Mouse (Mus musculus): Measurements from ENCODE around the gene Mrgpra6.

Gene Mrgpra6

DNA sequence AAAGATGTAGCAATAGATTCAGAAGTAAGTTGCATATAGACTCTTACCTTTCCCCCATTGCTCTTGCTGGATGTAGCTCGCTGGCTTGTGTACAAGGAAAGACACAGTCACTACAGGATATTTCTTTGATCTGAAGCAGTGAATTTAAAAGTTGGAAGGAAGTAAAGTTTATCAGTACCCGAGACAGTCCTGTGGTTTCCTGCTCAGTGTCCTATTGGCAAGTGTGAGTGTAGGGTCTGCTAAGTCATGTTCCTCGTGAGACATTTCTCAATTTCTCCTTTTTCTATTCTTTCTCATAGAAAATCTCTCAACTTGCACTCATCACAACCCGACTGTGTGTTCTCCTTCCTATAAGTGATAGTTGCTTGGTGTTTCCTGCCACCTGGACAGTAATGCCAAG is at the start of gene Mrgpra6:
Mrgpra6 (minus strand) TSS at position 91 of the 400 bp plus-strand sequence.
- no peak for DNase-seq (ENCODE audit: low read depth in 2 of 2, low spot score in 2 of 2)

DNA sequence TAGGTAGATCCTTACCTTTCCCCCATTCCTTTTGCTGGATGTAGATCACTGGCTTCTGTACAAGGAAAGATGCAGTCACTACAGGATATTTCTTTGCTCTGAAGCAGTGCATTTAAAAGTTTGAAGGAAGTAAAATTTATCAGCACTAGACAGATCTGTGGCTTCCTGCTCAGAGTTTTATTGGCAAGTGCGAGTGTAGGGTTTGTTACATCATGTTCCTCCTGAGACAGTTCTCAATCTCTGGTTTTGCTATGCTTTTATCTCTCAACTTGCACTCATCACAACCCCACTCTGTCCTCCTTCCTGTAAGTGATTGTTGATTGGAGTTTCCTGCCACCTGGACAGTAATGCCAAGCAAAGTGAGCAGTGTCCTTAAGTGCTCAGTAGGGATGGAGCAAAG is 48.0 kb upstream of the Mrgpra6 start, which contains the start of gene Mrgpra9:
Mrgpra9 (minus strand) TSS at position 79 of the 400 bp plus-strand sequence.
- no peak for DNase-seq (ENCODE audit: low read depth in 2 of 2, low spot score in 2 of 2)

DNA sequence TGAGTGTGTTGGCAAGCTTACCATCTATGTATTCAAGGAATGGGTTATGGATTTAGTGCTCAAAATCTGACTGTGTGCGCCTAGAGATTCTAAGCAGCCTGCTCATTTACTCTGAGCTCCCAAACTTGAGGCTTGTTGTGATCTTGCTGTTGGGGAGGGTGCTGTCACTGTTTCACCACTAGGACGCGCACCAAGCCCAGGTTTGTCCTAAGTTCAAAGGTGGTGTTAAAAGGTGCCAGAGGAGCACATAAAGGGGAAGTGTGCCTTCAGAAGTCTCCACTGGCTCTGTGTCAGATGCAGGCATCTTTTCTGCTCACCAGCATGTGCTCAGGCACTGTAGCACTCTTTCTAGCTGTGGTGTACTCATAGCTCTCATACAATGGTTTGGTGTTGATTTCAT is 39.9 kb upstream of the Mrgpra6 start:
- DNase-seq (ENCODE audit: low read depth in 2 of 2, low spot score in 2 of 2), result peak in 1 of 2 experiments; percentile 2

DNA sequence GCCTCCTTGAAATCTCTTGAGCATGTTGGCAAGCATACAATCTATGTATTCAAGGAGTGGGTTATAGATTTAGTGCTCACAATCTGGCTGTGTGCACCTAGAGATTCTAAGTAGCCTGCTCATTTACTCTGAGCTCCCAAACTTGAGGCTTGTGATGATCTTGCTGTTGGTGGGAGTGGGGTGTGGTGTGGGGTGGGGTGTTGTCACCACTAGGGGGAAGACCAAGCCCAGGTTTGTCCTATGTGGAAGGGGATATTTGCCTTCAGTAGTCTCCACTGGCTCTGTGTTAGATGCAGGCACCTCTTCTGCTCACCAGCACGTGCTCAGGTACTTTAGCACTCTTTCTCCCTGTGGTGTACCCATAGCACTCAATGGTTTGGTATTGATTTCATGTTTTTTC is 9.4 kb downstream of the Mrgpra6 start:
- DNase-seq (ENCODE audit: low read depth in 2 of 2, low spot score in 2 of 2), result no peak

DNA sequence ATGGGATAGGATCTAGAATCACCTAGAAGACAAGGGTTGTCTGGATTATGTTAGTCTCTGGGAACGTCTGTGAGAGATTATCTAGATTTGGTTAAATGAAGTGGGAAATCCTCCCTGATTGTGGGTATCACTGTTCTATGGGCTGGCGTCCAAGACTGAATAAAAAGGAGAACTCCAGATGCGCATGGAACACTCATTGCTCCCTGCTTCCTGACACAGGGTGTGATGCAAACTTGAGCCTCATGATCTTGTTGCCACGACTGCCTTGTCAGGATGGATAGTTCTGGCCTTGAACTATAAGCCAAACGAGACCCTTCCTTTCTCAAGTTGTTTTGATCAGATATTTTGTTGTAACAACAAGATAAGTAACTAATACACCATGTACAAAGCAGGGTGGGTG is 33.9 kb downstream of the Mrgpra6 start:
- DNase-seq (ENCODE audit: low read depth in 2 of 2, low spot score in 2 of 2), result no peak

DNA sequence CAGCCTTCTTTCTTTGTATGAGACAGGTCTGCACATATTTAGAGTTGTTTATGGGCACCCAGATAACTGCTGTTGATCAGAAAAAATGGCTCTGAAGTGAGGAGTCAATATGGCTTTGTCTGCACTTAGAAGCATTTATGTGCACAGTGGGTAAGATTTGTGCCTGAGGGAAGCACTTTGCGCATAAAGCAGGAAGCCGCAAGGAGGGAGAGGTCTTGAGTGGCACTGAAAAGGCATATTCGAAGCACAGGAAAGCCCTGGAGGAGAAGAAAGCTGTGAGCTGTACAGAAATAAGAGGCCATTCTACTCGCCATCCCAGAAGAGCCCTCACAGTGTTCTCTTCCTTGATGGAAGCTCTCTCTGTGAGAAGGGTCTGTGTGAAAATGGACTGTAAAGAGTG is 39.7 kb downstream of the Mrgpra6 start:
- no peak for DNase-seq (ENCODE audit: low read depth in 2 of 2, low spot score in 2 of 2)

DNA sequence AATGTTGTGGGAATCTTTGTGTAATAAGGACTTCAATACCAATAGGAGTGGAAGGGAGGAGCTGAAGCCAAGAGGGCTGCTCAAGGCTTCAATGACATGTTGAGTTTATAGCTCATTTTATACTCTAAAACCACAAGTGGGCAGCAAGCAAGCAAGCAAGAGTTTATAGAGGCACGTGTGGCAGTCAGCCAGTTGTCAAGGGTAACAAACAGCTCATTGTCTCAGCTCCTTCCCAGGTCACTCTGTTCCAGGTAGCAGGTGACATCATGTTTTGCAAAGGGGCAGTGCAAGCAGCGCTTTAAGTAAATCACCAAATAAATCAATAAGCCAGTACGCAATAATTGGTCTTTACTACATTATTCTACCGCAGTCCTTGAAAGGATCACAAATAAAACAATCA is 41.5 kb downstream of the Mrgpra6 start:
- no peak for DNase-seq (ENCODE audit: low read depth in 2 of 2, low spot score in 2 of 2)

DNA sequence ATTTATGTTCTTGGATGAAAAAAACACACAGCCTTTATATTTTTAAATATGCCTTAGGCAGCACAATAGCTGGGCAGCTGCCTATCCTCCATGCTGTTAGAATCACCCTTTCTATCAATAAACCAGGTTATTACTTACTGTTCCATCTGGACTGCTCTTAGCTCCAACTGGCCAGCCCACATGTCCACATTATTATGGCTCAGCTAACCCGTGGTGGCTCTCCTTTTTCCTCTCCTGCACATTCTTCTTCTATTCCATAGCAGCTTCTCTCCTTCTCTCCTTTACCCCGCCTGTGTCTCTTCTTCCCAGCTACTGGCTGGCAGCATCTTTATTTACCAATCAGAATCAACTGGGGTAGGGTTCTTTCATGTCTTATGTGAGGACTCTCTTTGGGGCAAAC is 46.3 kb downstream of the Mrgpra6 start:
- no peak for DNase-seq (ENCODE audit: low read depth in 2 of 2, low spot score in 2 of 2)

DNA sequence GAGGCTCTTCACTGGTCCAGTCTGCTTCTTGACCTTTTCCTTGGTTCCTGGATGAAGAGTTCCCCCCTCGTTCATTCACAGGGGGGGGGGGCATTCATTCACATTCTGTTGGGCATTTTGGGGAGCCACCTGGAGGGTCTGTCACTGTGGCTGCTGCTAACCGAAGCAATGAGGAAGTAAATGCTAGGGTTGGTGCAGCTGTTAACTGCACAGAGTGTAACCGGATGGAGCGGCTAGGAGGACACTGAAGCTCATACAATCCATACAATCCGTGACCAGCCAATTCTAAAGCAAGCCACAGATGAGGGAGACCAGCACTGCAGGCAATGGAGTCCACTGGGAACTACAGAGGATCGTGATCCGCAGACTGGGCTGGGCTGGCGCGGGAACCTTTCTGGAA is 47.0 kb downstream of the Mrgpra6 start:
- no peak for DNase-seq (ENCODE audit: low read depth in 2 of 2, low spot score in 2 of 2)

DNA sequence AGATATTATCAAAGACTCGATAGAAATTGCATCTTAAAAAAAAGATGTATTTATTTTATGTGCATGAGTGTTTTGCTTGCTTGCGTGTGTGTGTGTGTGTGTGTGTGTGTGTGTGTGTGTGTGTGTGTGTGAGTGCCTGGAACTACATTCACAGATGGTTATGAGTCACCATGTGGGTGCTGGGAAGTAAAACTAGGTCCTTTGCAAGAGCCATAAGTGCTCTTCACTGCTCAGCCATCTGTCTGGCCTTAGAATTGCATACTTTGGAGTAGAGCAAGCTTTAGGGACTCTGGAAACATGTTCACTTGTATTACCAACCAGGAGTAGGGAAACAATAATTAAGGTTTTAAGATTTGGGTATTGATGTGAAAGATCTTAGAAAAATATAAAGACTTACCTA is 48.9 kb downstream of the Mrgpra6 start:
- DNase-seq (ENCODE audit: low read depth in 2 of 2, low spot score in 2 of 2), result no peak

DNA sequence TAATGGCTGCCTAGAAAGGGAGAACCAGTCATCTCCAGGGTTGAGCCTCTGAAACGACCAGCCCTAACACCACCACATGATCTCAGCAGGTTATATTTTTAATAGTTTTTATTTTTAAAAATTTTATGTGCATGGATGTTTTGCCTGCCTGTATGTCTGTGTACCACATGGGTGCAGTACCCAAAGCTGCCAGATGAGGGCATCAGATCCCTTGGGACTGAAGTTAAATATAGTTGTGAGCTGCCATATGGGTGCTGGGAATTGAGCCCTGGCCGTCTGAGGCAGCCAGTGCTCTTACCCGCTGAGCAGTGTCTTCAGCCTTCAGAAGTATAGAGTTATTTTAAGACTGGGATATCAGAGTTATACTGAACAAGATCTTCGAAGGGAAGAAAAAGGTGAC is 49.3 kb downstream of the Mrgpra6 start:
- DNase-seq (ENCODE audit: low read depth in 2 of 2, low spot score in 2 of 2), result no peak

DNA sequence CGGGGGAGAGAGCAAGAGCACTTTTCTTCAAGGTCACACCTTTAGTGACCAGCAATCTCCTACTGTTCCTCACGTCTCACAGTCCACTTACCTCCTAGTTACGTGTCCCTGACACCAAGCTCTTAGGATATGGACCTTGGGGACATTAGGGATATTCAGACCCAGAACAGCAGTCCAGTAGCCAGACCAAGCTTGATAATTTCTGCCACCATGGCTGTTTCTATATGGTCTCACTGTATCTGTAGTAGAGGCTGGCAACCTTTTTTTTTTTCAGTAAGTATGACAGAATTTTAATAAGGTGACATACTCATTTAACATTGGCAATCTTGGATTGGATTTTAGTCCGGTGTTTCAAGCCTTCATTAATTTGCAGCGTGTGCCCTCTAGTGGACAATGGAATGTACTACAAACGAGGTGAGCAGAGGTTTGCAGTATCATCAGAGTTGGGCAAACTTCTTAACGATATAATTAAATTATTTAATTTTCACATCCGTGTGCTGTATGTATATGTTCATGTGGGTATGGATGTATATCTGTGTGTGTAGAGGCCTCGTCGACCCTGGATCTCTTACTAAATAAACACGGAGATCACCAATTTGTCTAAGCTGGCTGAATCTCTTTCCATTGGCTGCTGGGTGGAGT is 54.2 kb downstream of the Mrgpra6 start:
- peak; percentile 11 to 29 for DNase-seq (ENCODE audit: low read depth in 2 of 2, low spot score in 2 of 2)

DNA sequence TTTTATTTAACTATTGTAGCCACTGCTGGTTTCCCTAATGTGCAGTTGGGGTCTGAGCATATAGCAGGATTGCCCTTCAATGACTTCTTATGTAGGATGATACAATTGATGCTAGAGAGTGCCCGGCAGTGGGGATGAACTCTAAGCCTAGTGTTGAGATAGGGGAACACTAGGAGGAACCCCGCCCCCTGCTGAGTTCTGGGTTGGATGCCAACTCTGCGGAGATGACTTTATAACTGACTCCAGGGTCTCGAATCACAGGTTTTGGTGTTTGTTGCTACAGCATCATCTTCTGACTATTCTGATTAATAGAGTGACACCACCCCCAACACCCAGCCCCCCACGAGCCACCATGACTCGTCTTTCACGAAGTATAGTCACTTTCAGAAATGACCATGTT is 56.4 kb downstream of the Mrgpra6 start:
- DNase-seq (ENCODE audit: low read depth in 2 of 2, low spot score in 2 of 2), result no peak

DNA sequence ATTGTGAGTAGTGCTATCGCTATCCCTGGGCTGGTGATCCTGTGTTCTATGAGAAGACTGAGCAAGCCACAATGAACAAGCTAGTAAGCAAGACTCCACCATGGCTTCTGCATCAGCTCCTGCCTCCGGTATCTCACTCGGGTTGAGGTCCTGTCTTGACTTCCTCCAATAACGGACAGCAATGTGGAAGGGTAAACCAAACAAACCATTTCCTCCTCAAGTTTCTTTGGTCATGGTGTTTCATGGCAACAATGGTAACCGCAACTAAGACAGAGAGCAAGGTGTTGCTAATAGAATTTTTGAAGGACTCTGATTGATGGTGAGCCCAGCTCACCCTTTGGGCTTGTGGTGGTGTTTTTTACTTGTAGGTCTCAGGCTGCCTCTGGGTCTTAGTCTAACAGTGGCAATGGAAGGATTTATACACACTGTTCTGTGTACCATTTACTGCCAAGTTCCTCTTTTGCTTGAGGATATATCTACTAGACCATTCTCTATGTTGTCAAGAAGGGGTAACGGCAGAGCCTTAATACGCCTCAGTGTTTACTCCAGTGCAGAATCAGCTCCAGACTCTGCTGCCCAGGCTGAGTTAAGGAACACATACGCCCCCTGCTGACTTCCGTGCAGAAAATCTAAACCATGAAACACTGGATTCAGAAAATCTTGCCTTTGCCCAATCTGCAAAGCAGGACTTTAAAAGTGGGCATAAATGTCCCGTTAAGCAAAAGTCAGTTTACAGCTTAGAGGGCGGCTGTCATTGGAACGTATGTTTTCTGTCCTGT is 58.5 kb downstream of the Mrgpra6 start:
- peak in 1 of 2 experiments; percentile 14 for DNase-seq (ENCODE audit: low read depth in 2 of 2, low spot score in 2 of 2)

DNA sequence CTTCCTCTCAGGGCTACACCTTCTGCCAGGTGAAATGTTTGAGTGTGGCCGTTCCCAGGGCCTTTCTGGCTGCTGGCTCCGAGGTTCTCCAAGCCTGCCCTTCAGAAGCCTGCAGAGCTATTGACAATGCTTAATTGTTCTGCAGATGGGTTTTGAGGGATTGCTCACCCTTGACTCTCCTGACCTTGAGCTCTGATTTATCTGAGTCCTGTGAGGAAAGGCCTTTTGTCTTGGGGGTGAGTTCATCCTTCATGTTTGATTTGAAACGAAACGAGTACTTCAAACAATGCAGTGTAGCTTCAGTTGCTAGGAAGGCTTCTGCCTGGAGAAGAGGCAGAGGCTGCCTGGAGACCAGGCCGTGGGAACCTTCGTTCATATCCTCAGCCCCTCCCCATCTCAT is 60.4 kb downstream of the Mrgpra6 start:
- no peak for DNase-seq (ENCODE audit: low read depth in 2 of 2, low spot score in 2 of 2)

DNA sequence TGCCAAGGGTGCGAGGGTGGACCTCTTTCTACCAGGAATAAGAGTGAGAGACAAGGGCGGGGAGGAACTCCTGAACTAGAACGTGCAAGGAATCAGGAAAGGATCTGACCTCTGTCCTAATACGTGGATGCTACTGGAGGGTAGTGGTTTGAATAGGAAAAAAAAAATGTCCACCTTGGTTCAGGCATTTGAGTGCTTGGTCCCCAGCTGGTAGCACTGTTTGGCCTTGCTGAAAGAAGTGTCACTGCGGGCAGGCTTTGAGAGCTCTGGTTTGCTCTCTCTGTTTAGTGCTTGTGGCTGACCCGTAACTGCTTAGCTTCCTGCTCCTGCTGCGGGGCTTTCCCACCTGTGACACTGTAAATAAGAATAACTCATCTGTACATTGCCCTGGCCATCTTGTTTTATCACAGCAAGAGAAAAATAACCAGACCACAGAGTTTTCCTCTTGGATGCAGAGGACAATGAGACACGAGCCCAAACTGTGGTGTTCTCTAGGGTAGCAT is 64.8 kb downstream of the Mrgpra6 start:
- no peak for DNase-seq (ENCODE audit: low read depth in 2 of 2, low spot score in 2 of 2)
